Mouse (Mus musculus): Measurements from ENCODE around the gene Ap1m2.

GRCm38 (mm10) chr9:21328041-21328440, 15.9 kb upstream of the Ap1m2 start:
- TF ChIP-seq POLR2A (IDR thresholded peaks at IDR 0.05; ENCODE audit: borderline replicate concordance, extremely low read depth, insufficient read depth, insufficient read length, poor library complexity, severe bottlenecking) = no peak
- TF ChIP-seq CTCF (IDR thresholded peaks at IDR 0.05; ENCODE audit: borderline replicate concordance, extremely low read depth, insufficient read depth, insufficient read length) = no peak

Measured in brain, embryonic 14.5 days (tissue).